Mouse (Mus musculus): ENCODE measurements around the gene Immp2l. TPM values are rescaled to one million over a fixed set of nuclear protein-coding genes. Genes with fewer than 3 reads are reported as not detected.
"Not testable (repeated sequence)": the region's sequence is repeated elsewhere in the genome, so short reads cannot be mapped to it uniquely, and the experiment has no call there.

The Immp2l gene
- 1 to 10 TPM; 6.8 to 8.6 TPM for total RNA-seq (2021)
- long read RNA-seq, partial matches to known transcripts = 0 of 7 reads
- long read RNA-seq, other reads (novel, unspliced or antisense) = 6 of 7 reads

GRCm38 (mm10) chr12:41023511-41024421, at the start of gene Immp2l:
Gene Immp2l (plus strand): TSS chr12:41024090.
- peak; percentile 90 to 94 for DNase-seq (ENCODE audit: low spot score in 2 of 2)

GRCm38 (mm10) chr12:40978719-40979500, 45.0 kb upstream of the Immp2l start:
- no peak for DNase-seq (ENCODE audit: low spot score in 2 of 2)

DNA sequence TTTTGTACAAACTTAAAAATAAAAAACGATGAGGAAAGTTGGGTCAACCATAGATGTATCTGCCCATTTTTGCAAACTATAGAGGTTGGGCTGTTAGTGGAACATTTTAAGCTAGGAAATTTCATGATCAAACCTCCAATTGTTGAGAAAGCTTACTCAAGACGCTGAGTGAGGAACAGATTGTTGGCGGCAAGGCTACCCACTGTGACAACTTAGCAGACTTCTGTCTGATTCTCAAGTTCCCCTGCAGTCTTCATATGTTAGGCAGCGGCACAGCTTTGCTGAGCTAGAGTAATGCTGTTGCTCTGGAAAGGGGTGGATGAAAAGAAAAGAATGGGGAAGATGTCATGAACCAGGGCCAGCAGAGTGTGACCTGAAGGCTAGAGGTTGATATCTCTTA, 44.2 kb upstream of the Immp2l start:
- DNase-seq (ENCODE audit: low spot score in 2 of 2) = peak; percentile 8 to 55

DNA sequence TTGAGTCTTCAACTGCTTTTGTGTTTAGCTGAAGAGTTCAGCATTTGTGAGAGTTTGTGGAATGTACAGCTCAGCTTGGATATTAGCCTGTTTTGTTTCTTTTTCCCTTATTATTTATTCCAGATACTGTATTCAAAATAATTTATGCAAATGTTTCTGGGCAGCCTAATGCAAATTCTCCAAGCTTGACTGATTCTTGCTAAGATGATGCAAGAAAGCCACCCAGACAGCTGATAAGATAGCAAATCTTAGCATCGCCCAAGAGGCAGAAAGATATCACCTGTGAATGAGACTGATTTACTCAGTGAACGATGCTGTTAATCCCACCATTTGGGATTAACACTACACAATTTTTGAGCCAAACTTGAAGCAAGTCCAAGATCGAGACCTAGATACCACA, 43.7 kb upstream of the Immp2l start:
- DNase-seq (ENCODE audit: low spot score in 2 of 2) = no peak

GRCm38 (mm10) chr12:40983021-40983420, 40.9 kb upstream of the Immp2l start:
- no peak for DNase-seq (ENCODE audit: low spot score in 2 of 2)

DNA sequence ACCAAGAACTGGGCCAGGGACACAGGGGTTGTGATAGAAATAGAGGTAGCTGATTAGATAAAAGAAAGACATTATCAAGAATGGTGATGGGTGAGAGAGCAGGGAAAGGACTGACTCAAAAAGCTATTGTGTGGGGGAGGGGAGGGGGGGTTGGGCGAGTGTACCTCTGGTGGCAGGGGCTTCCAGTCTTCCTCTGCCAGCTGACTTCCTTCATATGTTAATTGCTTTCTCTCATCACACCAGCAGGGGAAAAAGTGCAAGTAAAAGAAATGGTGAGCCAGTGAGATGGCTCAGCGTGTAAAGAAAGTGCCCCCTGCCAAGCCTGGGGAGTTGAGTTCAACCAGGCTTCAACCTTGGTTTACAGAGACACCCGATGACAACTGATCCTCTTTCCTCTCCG, 39.2 kb upstream of the Immp2l start:
- no peak for DNase-seq (ENCODE audit: low spot score in 2 of 2)

DNA sequence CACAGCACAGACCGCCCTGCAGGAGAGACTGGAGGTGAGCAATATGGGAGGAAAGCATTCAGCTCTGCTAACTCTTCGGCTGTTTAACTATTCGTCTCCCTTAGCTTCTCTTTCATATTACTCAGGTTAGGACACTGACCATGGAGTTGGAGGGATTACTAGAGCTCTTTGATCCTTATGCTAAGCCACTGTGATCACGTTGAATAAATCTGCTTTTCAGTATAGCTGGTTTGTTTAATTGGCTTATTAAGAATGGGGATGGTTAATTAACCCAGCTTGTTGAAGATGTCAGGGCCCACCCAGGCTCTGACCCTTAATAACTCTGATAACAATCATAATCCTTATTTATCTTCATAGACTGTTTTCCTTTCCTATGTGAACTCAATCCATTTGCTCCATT, 38.1 kb upstream of the Immp2l start:
- no peak for DNase-seq (ENCODE audit: low spot score in 2 of 2)

DNA sequence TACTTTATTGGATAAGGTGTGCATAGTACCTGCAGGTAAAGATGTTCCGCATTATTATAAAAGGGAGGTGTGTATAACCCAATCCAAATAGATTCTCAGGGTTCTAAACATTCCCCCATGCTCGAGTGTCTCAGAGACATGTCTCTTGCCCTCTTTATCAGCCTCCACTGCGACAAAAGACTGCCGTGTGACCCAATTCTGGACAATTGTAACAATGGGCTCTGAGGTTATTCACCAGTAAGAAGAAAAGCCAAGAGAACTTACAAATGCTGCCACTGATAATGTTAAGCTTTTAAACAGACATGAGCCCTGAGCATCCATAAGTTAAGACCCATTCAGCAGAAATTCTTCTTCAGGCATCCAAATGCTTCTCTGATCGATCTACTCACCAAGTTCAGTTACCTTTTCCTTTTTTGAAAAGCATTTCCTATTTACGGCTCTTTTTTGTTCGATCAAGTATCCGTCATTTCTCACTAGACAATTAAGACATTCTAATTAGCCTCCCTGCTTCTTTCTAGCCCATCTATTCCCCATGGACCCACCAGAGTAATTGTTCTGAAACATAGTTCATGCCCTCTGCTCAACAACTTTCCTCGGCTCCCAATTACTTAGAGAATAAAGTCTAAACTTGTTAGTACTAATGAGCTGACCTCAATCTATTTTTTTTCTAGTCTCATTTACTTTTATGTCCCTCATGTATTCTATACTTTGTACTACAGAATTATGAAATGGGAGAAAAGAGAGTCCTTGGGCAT, 35.4 kb upstream of the Immp2l start:
- DNase-seq (ENCODE audit: low spot score in 2 of 2) = no peak

DNA sequence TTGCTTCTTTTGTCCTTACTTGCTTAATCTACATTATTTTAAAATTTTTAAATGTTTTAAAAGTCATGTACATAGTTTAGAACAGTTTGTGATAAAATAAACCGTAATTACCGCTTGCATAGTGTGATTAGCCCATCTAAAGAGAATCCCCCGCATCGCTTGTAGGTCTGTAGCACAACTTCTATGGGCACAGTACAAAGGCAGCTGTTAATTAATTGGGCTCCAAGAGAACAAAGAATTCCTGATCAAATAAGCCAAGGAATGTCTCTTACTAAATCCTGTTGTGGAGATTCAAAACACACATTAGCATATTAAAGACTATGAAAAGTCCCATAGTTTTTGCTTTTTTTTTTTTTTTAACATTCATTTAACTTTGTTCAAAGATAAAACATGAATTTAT, 32.2 kb upstream of the Immp2l start:
- DNase-seq (ENCODE audit: low spot score in 2 of 2) = no peak

DNA sequence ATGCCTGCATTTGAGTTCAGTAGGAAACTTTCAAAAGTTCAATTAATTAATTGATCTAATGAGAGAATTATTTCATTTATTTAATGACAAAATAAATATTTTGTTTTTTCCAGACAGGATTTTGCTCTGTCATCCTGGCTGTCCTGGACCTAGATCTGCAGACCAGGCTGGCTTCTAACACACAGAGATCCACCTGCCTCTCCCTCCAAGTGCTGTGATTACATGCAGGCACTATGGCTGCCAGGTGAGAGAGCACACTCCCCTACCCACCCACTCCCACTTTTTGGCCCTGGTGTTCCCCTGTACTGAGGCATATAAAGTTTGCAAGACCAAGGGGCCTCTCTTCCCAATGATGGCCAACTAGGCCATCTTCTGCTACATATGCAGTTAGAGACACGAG, 31.7 kb upstream of the Immp2l start:
- DNase-seq (ENCODE audit: low spot score in 2 of 2) = not testable (repeated sequence)

GRCm38 (mm10) chr12:40994846-40995245, 29.0 kb upstream of the Immp2l start:
- DNase-seq (ENCODE audit: low spot score in 2 of 2) = no peak

DNA sequence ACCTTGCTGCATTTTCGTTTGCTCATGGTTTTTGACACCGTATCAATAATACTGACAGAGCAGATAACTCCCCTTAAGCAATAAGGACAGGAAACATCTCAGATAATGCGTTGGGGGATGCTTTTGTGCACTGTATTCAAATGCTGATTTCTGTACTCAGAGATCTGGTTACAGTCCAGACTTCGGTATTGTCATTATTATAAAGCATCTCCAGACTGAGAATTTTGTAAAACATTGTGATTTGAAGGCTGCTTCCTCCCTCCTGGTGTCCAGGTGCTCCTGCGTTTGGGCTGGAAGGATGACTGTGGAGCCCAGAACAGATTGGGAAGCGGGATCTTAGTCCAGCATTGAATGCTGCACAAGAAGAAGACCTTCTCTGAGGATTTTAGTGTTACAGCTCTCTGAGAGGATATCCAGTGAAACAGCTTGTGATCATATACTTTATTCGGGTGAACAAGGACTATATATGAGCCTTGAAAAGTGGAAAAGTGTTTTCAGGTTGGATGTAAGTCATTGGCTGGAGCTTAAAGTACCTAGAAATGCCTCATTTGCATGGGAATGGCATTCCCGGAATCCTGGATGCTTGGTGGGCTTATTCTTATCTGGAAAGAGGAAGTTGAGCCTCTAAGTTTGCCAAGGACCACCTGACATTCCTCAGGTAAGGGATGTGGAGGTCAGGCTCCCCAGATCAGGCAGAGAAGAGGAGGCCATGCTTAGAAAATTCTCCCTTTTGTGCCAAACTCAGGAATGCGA, 28.1 kb upstream of the Immp2l start:
- DNase-seq (ENCODE audit: low spot score in 2 of 2) = no peak

- DNase-seq (ENCODE audit: low spot score in 2 of 2) = no peak
Measured at GRCm38 (mm10) chr12:41022516-41022915, 1.4 kb upstream of the Immp2l start.

- no peak for DNase-seq (ENCODE audit: low spot score in 2 of 2)
Measured at GRCm38 (mm10) chr12:41024512-41024911, 622 bp downstream of the Immp2l start.

GRCm38 (mm10) chr12:41027485-41027884, 3.6 kb downstream of the Immp2l start:
- DNase-seq (ENCODE audit: low spot score in 2 of 2) = no peak

DNA sequence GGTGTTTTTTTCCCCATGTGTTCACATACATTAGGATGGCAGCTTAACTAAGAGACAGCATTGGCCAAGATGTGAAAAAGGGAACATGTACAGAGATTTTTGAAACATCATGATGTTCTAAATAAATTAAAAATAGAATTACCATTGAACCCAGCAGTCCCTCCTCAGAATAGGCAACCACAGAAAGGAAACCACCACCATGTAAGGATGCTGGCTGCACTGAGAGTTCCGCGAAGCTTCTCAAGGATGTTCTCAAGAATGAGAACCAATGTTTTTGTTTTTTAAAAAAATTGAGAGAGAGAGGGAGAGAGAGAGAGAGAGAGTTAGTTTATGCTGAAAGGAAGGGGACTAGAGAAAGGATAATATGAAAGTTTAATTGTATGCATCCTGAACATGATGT, 7.2 kb downstream of the Immp2l start:
- no peak for DNase-seq (ENCODE audit: low spot score in 2 of 2)

DNA sequence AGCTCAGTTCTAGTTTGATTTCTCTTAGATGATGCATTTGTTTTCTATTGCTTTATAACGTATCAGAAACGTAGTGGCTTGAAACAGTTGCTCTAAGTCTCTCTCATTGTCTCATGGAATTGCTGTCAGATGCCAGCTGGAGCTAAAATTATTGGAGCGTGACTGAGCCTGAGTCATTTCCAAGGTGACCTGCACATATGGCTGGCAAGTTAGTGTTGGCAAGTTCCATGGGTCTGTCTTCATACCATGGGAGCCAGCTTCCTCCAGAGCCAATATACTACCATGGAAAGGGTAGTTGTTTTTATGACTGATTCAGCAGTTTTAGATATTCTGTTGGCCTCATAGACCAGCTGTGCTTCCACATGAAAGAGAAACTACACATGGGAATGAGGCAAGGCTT, 9.3 kb downstream of the Immp2l start:
- DNase-seq (ENCODE audit: low spot score in 2 of 2) = peak in 1 of 2 experiments; percentile 12

- no peak for DNase-seq (ENCODE audit: low spot score in 2 of 2)
Measured at GRCm38 (mm10) chr12:41039834-41040233, 15.9 kb downstream of the Immp2l start.

GRCm38 (mm10) chr12:41041737-41042136, 17.8 kb downstream of the Immp2l start:
- no peak for DNase-seq (ENCODE audit: low spot score in 2 of 2)

DNA sequence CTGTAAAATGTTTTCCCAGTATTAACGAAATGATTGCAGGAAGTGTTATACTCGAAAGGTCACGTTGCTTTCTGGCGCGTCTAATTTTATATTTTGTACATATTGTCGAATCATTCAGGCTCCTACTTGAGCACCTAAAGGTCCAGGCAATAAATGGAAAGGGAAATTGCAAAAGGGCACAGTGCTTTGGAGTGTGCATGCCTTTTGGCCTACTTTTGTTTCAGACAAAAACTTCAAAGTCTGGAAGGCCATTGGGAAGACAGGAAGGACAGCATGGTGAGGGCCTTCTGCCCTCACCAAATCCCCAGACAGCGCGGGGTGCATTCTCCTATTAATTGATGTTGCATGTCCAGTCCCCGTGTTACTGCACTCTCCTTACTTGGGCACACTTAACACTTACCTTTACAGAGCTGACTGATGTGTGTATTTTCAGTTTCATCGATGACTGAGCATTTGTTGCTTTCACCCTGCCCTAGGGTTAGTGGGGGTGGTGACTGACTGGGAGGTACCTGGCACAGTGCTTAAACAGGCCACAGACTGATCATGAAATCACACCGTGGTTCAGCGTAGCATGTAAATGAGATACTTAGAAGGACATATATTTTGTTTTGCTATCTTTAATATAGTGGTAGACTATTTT, 20.7 kb downstream of the Immp2l start:
- DNase-seq (ENCODE audit: low spot score in 2 of 2) = no peak

All from layer of hippocampus, adult 18-20 months (tissue).